Comparison of ENCODE assay signal across 12 mouse cellular contexts in genomic region chr2:158093345-158093744, GRCm38 (mm10). TPM values are rescaled to one million over a fixed set of nuclear protein-coding genes. Genes with fewer than 3 reads are reported as not detected.
A peak's percentile ranks its signal among the peaks of the same experiment; 100 is the strongest.
DNase-seq lines count a peak whose midpoint lies in the region; ATAC-seq lines count a peak whose summit lies in the region.
"Had no signal": no experiment of that assay in that cellular context is flagged by ENCODE, and none has a peak within 500 bp of the region (broad histone marks: within the 10 kb centered on the region; RNA-seq: fewer than 3 reads in every experiment).

No protein-coding gene starts in this region.

- no peak overlapping the region for H3K4me3 ChIP-seq in hindbrain, embryonic 16.5 days (ENCODE audit: low read length)
- no peak overlapping the region for H3K4me3 ChIP-seq in hindbrain, embryonic 12.5 days
- no peak overlapping the region for H3K4me3 ChIP-seq in neural tube, embryonic 13.5 days
- H3K4me3 ChIP-seq in neural tube, embryonic 15.5 days (replicated peaks), result no peak overlapping the region
- H3K4me3 ChIP-seq in stomach, embryonic 15.5 days (replicated peaks), result no peak overlapping the region

- 41% methylated on average over 5 of the region's 5 CpGs for WGBS in hindbrain, embryonic 16.5 days
- 58% methylated on average over 5 of the region's 5 CpGs for WGBS in hindbrain, embryonic 12.5 days
- WGBS in neural tube, embryonic 13.5 days, result 36% methylated on average over 5 of the region's 5 CpGs
- 31% methylated on average over 5 of the region's 5 CpGs for WGBS in neural tube, embryonic 15.5 days
- WGBS in stomach, embryonic 15.5 days, result 44% methylated on average over 5 of the region's 5 CpGs

- no peaks in the 10 kb centered on the region for H3K9me3 ChIP-seq in hindbrain, embryonic 16.5 days (ENCODE audit: control insufficient read depth, low read length)
- H3K9me3 ChIP-seq in hindbrain, embryonic 12.5 days (replicated peaks), result no peaks in the 10 kb centered on the region
- H3K9me3 ChIP-seq in neural tube, embryonic 13.5 days, result no peaks in the 10 kb centered on the region
- H3K9me3 ChIP-seq in neural tube, embryonic 15.5 days (replicated peaks), result no peaks in the 10 kb centered on the region
- H3K9me3 ChIP-seq in stomach, embryonic 15.5 days, result no peaks in the 10 kb centered on the region

- H3K4me2 ChIP-seq in hindbrain, embryonic 16.5 days (ENCODE audit: low read length), result no peak overlapping the region
- H3K4me2 ChIP-seq in hindbrain, embryonic 12.5 days (replicated peaks), result no peak overlapping the region
- no peak overlapping the region for H3K4me2 ChIP-seq in neural tube, embryonic 13.5 days
- H3K4me2 ChIP-seq in neural tube, embryonic 15.5 days, result no peak overlapping the region
- H3K4me2 ChIP-seq in stomach, embryonic 15.5 days, result no peak overlapping the region

- H3K36me3 ChIP-seq in hindbrain, embryonic 16.5 days (ENCODE audit: control insufficient read depth, insufficient read depth, low read length), result no peaks in the 10 kb centered on the region
- no peaks in the 10 kb centered on the region for H3K36me3 ChIP-seq in hindbrain, embryonic 12.5 days
- H3K36me3 ChIP-seq in neural tube, embryonic 13.5 days, result no peaks in the 10 kb centered on the region
- H3K36me3 ChIP-seq in neural tube, embryonic 15.5 days, result no peaks in the 10 kb centered on the region
- H3K36me3 ChIP-seq in stomach, embryonic 15.5 days, result no peaks in the 10 kb centered on the region

- no peaks in the 10 kb centered on the region for H3K27me3 ChIP-seq in hindbrain, embryonic 16.5 days (replicated peaks; ENCODE audit: control insufficient read depth, insufficient read depth, low read length)
- H3K27me3 ChIP-seq in hindbrain, embryonic 12.5 days, result no peaks in the 10 kb centered on the region
- no peaks in the 10 kb centered on the region for H3K27me3 ChIP-seq in neural tube, embryonic 13.5 days
- H3K27me3 ChIP-seq in neural tube, embryonic 15.5 days (replicated peaks), result no peaks in the 10 kb centered on the region
- H3K27me3 ChIP-seq in stomach, embryonic 15.5 days (replicated peaks), result no peaks in the 10 kb centered on the region

- H3K27ac ChIP-seq in hindbrain, embryonic 16.5 days (ENCODE audit: low read depth, low read length), result no peak overlapping the region
- no peak overlapping the region for H3K27ac ChIP-seq in hindbrain, embryonic 12.5 days
- no peak overlapping the region for H3K27ac ChIP-seq in neural tube, embryonic 13.5 days (replicated peaks)
- no peak overlapping the region for H3K27ac ChIP-seq in neural tube, embryonic 15.5 days (replicated peaks)
- H3K27ac ChIP-seq in stomach, embryonic 15.5 days, result peak overlapping the region; percentile 72; the same call in 1 of the 2 replicates
- H3K27ac ChIP-seq: macrophage had no signal

- 0 out of 2 replicates have a peak, but pooled peaks have one; percentile 52 for ATAC-seq in hindbrain, embryonic 16.5 days
- no peak for ATAC-seq in hindbrain, embryonic 12.5 days (ENCODE audit: low FRiP score)
- ATAC-seq in neural tube, embryonic 13.5 days (ENCODE audit: low read depth), result peak; percentile 56; the same call in 1 of the 2 replicates
- no peak for ATAC-seq in neural tube, embryonic 15.5 days (ENCODE audit: low FRiP score)
- no peak for ATAC-seq in stomach, embryonic 15.5 days (ENCODE audit: insufficient read depth, low FRiP score, low read depth)

- H3K4me1 ChIP-seq in hindbrain, embryonic 16.5 days (ENCODE audit: control insufficient read depth, insufficient read depth, low read depth, low read length), result no peaks in the 10 kb centered on the region; the same call in 1 of the 2 replicates
- H3K4me1 ChIP-seq in hindbrain, embryonic 12.5 days, result 0 out of 2 replicates have a peak, but pooled peaks cover 8% of the 10 kb centered on the region
- H3K4me1 ChIP-seq in neural tube, embryonic 13.5 days (replicated peaks), result peaks cover 14% of the 10 kb centered on the region
- peaks cover 12% of the 10 kb centered on the region; the same call in 1 of the 2 replicates for H3K4me1 ChIP-seq in neural tube, embryonic 15.5 days
- H3K4me1 ChIP-seq in stomach, embryonic 15.5 days, result peaks cover 31% of the 10 kb centered on the region

- peak; percentile 34 for DNase-seq in gastrocnemius, postnatal 25 days
- no peak for DNase-seq in T-cell, adult 2 months (ENCODE audit: low spot score)
- DNase-seq in embryo, embryonic 9.5 days (ENCODE audit: extremely low spot score), result no peak
- DNase-seq: cerebellum, postnatal 10 days; retina, postnatal 1 day; thymus, adult 2 months had no signal

- no peak overlapping the region for H3K9ac ChIP-seq in hindbrain, embryonic 16.5 days (ENCODE audit: low read depth, low read length)
- no peak overlapping the region for H3K9ac ChIP-seq in hindbrain, embryonic 12.5 days
- H3K9ac ChIP-seq in neural tube, embryonic 13.5 days, result no peak overlapping the region
- H3K9ac ChIP-seq in neural tube, embryonic 15.5 days (replicated peaks), result no peak overlapping the region
- H3K9ac ChIP-seq in stomach, embryonic 15.5 days, result no peak overlapping the region

RNA-seq across cellular contexts. Expression of gene Tgm2, which starts 52.9 kb away (rescaled TPM):
- 7.9 and 11.4 TPM in 2 replicates for polyA plus RNA-seq in hindbrain, embryonic 16.5 days (2015; fragmentation: Nextera tagmentation; extraction: Ambion mirVana)
- polyA plus RNA-seq in hindbrain, embryonic 12.5 days (2016; fragmentation: Nextera tagmentation; extraction: Ambion mirVana), result 9.9 and 11.1 TPM in 2 replicates
- polyA plus RNA-seq in neural tube, embryonic 13.5 days (2015; fragmentation: Nextera tagmentation; extraction: Ambion mirVana), result 11.0 and 12.0 TPM in 2 replicates
- polyA plus RNA-seq in neural tube, embryonic 15.5 days (2015; fragmentation: Nextera tagmentation; extraction: Ambion mirVana), result 7.8 and 13.9 TPM in 2 replicates
- total RNA-seq in gastrocnemius, postnatal 25 days (2021), result 10 to 100 TPM; 47.9 to 52.3 TPM
- 91.7 and 93.1 TPM in 2 replicates for polyA plus RNA-seq in stomach, embryonic 15.5 days (2015; fragmentation: Nextera tagmentation; extraction: Ambion mirVana)

Comparison
In these comparisons a context has a peak if more than half of its experiments do, and no peak if none do; other contexts are left out.
1. ATAC-seq: peak in hindbrain, embryonic 16.5 days (single experiment) and neural tube, embryonic 13.5 days (single experiment); none in hindbrain, embryonic 12.5 days (single experiment), neural tube, embryonic 15.5 days (single experiment) and stomach, embryonic 15.5 days (single experiment).